Mouse (Mus musculus) cerebellum, adult 11-12 months (tissue): ENCODE data around the gene Sec22c.

ENCODE experiments used
- DNase-seq: peaks from one replicate; pipeline ENCODE4 v3.0.0; 2022

The Sec22c gene

DNA sequence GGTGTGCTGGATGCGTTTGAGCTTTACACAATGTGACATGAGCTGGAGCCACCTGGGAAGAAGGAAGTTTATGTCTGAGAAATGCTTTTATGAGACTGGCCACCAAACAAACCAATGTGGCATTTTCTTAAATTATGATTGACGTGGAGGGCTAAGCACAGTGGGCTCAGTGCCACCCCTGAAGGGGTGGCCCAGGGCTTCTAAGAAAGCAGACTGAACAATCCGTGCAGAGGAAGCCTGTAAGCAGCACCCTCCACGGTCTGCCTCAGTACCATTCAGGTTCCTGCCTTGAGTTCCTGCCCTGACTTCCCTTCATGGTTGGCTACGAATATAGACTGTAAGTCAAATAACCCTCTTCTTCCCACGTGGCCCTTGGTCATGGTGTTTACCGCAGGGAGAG lies 14.6 kb downstream of the Sec22c start:
- DNase-seq: no peak

DNA sequence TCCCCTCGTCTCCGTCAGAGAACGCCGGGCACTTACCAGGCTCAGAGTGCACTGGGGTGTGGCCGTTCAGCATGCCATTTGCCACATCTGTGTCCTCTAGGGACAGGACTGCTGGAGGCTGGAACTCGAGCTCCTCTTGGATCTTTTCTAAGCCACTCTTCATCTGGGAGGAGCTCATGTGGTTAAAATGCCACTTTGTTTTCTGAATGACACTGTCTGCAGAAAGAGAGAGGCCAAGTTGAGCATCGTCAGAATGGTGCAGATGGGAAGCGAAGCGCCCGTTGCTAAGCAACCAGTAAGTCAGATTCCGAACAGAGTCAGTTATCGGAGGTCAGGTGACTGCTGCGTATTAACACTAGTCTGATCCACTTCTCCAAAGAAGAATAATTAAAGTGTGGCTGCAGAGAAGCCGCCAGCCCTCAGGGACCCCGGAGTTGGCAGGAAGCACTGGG lies 15.1 kb downstream of the Sec22c start:
- no peak for DNase-seq

DNA sequence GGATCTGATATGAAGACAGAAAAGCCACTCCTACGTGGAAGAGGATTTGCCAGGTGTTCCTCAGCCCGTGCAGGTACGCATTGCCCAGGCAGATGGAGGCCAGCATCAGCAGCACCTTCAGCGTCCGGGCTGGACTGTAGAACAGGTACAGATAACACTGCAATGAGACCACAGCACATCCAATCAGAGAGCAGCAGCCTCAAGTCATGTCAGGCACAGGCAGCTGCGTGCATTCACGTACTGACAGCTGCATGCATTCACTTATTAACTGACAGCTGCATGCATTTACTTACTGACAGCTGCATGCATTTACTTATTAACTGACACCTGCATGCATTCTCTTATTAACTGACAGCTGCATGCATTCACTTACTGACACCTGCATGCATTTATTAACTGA lies 20.6 kb downstream of the Sec22c start:
- DNase-seq: no peak

DNA sequence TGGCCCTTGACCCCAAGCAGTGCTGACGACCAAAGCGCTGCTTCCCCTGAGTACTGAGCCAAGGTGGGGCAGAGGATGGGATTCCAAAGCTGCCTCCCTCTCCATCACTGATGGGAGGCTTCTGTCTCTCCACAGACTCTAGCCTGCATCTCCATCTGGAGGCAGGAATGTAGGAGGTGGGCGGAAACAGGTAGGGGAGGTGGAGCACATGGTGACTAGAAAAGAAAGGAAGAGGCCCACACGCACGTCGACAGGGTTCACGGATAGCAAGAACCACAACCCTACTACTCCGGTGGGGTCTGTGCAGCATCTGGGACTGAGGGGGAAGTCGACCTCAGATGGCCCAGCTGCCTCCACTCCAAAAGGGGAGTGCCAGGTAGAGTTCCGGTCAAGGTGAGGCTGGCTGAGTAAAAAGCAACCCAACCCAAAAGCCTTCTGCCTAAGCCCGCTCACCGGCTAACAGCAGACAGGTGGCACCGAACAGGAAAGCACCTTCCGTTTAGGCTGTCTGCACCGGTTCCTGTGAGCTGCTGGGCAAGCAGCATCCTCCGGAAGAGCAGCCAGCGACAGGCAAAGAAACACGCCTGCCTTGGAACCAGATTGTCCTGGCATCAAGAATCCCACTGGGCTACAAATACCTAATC lies 23.1 kb downstream of the Sec22c start:
- DNase-seq: no peak

DNA sequence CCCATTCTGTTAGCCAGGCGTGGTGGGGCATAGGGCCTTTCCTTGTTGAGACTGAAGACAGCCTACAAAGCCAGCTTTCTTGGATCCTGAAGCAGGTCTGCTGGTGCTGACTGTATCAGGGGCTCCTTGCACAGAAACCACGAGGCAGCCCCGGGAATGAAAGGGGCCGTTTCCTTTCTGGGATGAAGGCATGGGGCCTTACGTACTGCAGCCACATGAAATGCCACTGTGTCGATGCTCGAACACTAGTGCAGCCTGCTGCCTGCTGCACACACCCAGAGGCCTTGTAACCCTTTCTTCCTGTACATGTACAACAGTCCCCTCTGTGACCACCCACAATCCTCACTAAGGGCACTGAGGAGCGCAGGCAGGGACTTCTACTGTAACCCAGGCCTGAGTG lies 24.1 kb downstream of the Sec22c start:
- no peak for DNase-seq

DNA sequence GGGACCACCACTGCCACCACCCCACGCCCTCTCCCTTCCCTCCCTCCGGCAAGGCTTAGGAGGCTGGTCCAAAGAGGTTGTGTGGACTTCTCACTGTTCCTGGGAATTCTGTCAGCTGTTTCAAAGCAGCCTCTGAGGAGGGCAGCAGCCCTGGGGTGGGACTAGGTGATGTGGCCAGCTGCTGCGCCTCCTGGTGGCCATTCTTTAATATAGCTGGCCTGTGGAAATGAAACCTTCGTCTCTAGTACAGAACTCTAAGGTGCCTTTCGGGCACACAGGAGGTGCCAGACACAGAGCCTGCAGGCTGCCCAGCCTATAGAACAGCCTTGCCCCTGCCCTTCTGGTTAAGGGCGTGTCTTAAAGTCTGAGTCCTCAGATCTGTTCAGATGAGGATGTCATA lies 25.7 kb downstream of the Sec22c start:
- DNase-seq: no peak

DNA sequence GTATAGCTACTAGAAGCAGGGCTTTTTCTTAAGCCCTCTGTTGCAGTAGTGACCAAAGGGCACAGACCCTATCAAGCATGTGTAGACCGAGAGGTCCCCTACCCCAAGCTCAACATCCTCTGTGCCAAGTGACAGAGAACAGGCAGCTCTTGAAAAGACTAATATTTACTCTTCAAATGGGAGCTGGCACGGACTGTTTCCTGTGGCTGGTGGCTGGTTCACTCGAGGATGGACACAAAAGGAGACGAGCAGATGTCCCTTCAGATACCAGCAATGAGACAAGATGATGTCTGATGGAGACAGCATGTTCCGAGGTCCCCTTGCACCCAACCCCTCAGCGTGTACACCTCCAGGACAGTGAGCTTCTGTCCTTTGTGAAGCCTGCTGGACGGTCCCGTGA lies 27.8 kb downstream of the Sec22c start:
- DNase-seq: no peak

DNA sequence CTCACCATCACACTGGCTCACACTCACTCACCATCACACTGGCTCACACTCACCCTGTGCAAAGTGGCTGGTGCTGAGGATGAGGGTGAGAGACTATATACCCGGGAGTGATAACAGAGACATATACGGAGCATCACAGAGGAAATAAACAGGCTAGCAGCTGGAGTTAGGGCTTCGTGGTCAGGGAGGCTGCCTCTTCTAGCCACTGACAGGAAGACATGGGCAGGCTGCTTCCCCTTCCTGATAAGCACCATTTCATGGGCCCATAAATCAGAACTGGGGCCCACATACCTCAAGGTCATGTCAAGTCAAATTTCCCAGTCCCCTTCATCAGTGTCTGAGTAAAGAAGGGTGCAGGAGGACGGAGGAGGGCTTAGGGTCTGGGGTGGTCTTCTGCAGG lies 28.2 kb downstream of the Sec22c start:
- DNase-seq: no peak

DNA sequence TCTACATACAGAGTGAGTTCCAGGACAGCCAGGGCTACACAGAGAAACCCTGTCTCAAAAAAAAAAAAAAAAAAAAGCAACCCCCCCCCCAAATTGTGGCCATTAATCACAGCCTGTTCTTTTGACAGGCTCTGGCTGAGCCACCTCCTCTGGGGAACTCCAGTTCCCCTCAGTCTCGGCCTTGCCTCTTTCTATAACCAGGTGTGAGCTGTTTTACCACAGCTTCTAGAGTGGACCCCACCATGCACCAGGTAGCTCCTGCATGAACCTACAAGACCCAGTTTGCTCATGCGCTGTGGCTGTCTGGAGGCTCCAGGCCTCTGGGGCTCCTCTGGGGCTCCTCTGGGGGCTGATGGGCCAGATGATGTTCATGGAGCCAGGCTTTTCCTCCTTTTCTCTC lies 29.7 kb downstream of the Sec22c start:
- DNase-seq: no peak

DNA sequence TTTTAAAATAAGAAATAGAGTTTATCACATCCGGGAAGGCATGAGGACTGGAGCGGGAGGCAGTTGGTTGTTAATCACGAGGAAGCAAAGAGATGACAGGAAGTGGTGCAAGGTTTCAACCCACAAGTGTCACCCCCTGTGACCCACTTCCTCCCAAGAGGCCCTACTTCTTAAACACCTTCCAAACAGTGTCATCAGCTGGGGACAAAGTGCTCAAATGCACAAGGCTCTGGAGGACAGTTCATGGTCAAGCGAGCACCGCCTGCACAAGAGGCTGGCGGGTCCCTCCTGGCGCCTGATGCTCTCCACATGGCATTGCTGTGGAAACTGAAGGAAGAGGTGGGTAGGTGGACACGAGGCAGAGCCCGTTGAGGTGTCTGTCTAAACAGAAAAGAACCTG lies 30.3 kb downstream of the Sec22c start:
- no peak for DNase-seq

DNA sequence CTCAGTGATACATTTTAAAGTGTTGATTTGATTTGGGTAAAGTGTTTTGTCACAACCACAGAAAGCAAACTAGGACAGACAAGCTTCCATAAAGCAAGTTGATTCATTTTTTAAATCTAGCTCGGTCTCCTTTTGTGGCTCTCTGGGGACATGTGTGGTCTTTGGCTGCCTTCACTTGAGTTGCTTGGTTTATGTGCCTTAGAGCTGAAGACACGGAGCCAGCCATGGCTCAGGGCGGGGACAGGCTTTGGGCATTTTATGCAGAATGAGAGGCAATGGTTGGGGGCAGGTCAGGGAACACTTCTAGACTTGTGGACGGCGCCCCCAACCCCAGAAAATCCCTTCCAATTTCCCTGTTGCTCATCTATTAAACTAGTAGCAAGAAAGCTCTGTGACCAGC lies 31.6 kb downstream of the Sec22c start:
- DNase-seq: no peak

DNA sequence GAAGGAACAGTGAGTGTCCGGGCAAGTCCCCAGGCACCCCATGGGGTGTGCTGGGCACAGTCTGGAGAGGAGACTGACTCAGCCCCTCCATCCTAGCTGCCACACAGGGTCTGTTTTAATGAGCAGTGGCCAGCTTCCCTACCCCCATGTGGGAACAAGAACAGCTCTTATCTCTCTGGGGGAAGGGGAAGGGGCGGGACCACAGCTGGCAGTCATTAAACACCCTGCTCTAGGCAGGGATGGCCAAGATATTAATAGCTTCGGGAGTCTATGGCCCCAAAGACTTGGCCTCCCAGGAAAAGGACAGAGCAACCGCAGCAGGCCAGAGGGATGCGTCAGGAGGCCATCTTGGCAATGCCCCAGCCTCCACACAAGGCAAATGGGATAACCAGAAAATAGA lies 33.0 kb downstream of the Sec22c start:
- no peak for DNase-seq

DNA sequence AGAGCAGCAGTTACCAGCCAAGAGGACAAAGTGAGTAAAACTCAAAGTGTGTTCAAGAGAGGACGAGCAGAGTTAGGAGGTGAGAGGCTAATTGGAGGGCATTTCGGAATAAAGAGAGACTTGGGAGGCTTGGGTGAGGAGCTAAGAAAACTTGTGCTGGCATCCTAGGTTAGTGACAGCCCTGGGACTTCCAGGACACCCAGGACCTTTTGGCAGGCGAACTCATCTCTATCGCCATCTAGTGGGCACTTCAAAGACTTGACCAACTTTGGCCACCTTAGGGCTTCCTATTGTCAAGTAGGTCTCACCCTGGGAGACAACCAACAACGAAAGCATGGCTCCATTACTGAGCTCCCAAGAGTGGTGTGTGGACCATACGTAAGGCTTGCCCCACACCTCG lies 34.0 kb downstream of the Sec22c start:
- peak; percentile 52 for DNase-seq

DNA sequence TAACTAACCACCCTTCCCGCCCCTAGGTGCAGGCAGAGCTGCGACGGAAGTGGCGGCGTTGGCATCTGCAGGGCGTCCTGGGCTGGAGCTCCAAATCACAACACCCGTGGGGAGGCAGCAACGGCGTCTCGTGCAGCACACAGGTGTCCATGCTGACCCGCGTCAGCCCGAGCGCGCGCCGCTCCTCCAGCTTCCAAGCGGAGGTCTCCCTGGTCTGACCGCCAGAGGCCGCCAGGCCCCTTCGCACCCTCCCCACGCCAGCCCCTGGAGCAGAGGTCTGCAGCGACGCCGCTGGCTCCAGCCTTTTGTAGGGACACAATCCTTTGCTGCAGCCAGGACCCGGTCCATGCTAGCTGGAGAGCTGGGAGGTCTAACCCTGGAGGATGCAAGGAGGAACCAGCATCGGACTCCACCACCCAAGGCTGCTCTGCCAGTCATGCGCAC lies 35.9 kb downstream of the Sec22c start:
- DNase-seq: no peak

DNA sequence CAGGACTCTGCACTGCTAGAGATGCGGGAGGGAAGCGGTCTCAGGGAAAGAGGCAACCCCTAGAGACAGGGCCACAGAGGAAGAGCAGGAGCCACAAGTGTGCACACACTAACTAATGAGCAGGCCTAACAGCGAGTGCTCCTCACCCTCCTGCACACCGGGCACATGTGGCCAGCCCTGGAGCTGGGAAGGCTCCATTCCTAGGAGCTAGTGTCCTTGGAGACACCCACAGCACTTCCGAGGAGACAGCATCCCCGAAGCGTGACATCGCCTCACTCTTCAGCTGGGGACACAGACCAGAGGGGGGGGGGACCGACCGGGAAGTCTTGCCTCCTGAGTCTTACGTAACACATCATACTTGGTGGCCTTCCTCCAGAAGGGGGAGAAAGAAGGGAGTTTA lies 37.5 kb downstream of the Sec22c start:
- DNase-seq: no peak

DNA sequence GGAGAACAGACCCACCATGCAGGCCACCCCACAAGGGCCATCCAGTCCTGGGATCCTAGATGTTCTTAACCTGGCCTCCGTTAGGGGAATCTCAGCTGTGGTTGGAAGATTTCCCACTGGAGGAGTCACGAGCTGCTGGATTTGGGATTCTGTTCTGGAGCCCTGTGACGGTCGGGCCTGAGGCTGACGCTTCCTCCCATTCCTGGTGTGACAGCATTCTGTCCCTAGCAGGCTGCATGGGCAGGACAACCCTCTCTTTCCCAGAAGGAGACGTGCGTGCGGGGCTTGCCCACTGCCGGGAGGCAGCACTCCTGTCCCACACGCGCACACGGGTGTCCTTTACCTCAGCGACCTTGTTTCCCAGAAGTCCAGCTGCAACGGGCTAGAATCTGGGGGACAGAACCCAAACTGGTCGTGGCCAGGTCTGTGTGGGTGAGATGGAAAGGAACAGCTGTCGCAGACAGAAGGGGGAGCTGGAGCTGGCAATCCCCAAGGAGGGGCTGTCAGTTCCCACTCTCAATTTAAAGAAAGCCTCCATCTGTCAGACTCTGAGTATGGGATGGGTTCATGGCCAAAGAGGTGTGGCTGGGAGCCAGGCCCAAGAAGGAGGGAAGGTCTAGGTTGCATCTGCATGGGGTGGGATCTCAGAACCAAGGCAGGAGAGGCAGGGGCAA lies 38.2 kb downstream of the Sec22c start:
- no peak for DNase-seq

DNA sequence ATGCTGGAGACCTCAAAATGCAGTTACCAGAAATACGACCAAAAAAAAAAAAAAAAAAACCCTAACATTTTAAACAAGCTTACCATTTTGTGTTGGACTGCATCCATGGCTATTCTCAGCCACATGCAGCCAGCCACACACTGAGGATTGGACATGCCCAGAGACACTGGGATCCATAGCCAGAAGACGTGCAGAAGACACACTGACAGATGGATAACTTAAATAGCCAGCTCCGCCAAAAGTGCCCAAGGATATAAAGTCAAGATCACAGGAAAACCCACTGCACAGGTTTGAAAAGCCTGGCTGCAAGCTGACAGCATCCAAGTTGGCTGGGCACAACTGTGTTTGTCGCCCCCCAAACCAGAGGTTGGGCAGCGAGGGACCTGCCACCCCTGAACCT lies 41.2 kb downstream of the Sec22c start:
- no peak for DNase-seq

DNA sequence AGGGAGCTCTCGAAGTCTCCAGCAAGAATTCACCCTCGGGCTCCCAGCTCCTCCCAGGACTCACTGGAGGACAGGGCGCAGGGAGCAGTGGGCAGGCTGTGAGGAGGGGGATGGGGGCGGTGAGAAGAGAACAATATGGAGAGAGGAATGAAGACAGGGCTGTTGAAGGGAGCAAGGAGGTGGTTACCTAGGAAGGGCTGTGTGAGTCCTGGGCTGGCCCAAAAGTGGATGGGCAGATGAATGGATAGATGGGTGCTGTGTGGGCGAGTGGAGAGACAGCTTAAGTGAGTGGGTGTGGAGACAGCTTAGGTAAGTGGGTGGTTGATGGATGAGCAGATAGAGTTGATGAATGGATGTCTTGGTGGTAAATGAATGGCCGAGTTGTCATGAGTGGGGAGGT lies 41.8 kb downstream of the Sec22c start:
- no peak for DNase-seq

DNA sequence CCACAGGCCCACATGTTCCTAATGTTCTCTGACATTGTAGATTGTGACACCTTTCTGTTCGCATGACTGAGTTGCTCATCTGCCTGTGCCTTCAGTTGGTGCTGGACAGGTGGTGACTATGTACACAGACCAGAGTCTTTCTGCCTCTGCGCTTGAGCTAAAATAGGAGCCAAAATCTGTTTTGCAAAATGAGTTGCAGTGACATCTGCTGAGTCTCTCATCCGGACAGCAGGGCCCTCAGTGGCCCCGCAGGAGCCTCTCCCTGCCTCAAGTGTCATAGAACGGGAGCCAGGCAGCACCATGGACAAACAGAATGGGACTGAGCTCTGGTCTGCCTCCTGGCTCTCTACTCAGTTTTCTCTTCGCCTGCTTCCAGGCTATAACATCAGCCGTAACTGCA lies 45.5 kb downstream of the Sec22c start:
- DNase-seq: no peak

DNA sequence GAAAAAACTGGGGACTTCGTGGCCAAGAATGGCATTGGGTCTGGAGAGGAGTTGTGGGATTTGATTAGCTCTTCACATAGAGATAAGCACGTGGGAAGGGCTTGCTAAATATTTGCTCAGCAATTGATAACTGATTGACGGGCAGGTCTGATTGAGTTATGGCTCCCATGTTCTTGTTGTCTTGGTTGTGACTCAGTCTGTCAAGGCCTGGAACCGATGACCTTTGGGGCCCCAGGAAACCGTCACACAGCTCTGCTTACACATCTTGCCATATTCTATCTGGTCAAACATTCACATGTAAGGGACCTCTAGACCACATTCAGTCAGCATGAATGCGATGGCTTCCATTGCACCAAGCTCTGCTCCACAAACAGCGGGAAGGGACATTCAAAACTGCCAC lies 47.0 kb downstream of the Sec22c start:
- DNase-seq: no peak

DNA sequence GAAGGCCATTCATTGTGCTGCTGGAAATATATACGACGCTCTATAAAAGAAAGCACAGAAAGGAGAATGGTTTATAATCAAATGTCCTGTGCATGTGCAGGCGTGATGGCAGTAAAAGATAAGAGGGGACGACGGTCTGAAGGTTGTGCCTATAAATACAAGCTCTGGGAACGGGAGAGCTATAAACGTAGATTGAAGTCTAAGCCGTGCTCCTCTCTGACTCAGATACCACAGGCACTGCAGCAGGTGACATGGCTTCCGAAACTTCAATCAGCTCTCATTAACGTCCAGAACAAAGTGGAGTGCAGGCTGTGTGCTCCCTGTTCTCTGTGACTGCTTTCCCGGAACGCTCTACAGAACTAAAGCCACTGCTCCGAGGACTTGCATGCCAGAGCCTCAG lies 48.1 kb downstream of the Sec22c start:
- no peak for DNase-seq

DNA sequence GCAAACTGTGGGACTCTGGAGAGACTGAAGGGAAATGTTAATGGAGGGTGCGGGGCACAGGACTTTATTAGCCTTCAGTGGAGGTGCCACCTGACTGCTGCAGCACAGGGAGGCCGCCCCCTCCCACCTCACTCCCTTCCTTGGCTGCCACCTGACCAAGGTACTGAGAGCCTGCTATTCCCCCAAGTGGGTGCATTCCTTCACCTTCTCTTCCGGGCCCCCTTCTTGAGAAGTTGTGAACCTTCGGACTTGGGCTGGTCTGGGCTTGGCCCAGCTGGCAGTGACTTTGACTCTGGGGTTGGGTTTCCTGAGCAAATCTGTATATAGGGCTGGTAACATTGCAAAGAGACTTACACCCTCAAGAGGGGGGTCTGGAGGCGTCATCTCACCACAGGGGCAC lies 49.0 kb downstream of the Sec22c start:
- no peak for DNase-seq

DNA sequence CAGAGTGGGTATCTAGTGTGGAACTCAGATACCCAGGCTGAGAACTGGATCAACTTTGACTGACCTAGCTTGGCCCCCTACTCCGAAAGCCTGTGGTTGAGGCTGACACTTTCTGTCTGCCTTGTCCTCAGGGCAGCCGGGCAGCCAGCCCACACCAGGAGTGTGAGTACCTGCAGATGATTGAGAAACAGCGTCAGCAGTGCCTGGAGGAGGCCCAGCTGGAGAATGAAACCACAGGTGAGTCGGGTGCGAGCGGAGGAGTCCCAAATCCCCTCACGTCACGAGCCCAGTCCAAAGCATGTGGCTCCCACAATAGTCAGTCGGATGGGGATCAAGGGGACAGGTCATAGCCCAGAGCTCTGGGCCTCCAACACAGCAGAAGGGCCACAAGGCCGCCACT lies 51.6 kb downstream of the Sec22c start:
- no peak for DNase-seq

DNA sequence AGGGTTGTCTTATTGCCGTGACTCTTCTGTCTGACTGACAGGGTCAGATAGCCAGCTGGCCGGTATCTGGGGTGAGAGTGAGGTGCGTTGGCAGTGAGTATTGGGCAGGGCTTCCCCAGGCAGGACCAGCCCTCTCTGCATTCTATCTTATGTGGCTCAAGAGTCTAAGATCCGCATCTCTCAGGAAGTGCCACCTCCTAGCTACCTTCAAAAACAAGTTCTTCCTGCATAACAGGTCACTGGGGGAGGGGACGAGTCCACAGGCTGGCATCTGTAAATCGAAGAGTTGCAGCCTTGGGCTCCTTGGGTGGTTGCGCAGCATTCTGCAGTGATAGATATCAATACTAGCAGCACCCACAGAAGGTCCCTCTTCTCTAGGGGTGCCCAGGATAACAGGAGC lies 58.3 kb downstream of the Sec22c start:
- DNase-seq: no peak

DNA sequence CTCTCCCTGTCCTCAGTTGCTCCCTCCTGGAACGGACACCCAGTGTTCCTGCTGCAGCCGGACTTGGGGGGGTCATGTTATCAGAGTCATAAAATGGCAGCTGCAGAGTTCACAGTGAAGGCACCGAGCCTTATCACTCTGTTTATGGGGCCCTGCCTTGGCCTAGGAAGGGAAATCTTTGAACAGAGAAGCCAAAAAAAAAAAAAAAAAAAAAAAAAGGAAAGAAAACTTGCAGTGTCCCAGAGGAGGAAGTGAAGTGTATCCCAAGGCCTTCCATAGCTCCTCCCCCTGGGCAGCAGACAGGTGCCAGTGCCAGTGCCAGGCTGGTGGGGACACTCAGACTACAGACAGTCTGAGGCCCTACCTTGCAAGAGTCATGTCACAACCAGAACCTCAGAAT lies 60.4 kb downstream of the Sec22c start:
- DNase-seq: no peak
